Mouse (Mus musculus) myocyte (in vitro differentiated cells): ENCODE data around the gene Olfr776. TPM values are rescaled to one million over a fixed set of nuclear protein-coding genes. Genes with fewer than 3 reads are reported as not detected.
"Not testable (repeated sequence)": the region's sequence is repeated elsewhere in the genome, so short reads cannot be mapped to it uniquely, and the experiment has no call there.

Experiments
- H3K27me3 ChIP-seq: one replicate; pipeline ENCODE4 v1.6.1; 2011; ENCODE audit not compliant: control insufficient read depth, insufficient read depth, insufficient read length
- H3K36me3 ChIP-seq: one replicate; pipeline ENCODE4 v1.6.1; 2011; ENCODE audit not compliant: control insufficient read depth, insufficient read depth
- H3K4me2 ChIP-seq: one replicate; pipeline ENCODE4 v1.6.1; 2011; ENCODE audit warnings: low read depth, control low read depth
- H3K4me3 ChIP-seq: one replicate; pipeline ENCODE4 v1.5.1; 2011; ENCODE audit warnings: mild to moderate bottlenecking, control low read depth, moderate library complexity
- H3K79me2 ChIP-seq: one replicate; pipeline ENCODE4 v1.6.1; 2011; ENCODE audit not compliant: control insufficient read depth, insufficient read depth
- H3ac ChIP-seq: one replicate; pipeline ENCODE4 v1.6.1; 2011; ENCODE audit not compliant: control insufficient read depth, insufficient read length
- CEBPB ChIP-seq: IDR thresholded peaks from 2 replicates; pipeline ENCODE4 v1.6.1; 2011; ENCODE audit warnings: mild to moderate bottlenecking, moderate library complexity; ENCODE audit not compliant: poor library complexity, insufficient read depth, severe bottlenecking
- E2F4 ChIP-seq: IDR thresholded peaks from one replicate; pipeline ENCODE4 v1.6.1; 2011; ENCODE audit warnings: mild to moderate bottlenecking, control low read depth, moderate library complexity; ENCODE audit not compliant: insufficient read depth
- MAX ChIP-seq: IDR thresholded peaks from one replicate; pipeline ENCODE4 v1.6.1; 2011; ENCODE audit warnings: low read depth, mild to moderate bottlenecking, control low read depth
- MYOD1 ChIP-seq, 3 experiments: IDR thresholded peaks; one replicate each; pipeline ENCODE4 v1.6.1; 2011; ENCODE audit warnings: control low read depth in 2 of 3, low read depth in 2 of 3, mild to moderate bottlenecking in 2 of 3, moderate library complexity in 1 of 3; ENCODE audit not compliant: insufficient read length in 2 of 3, control insufficient read depth in 1 of 3
- MYOG ChIP-seq, 3 experiments: IDR thresholded peaks; one replicate each; pipeline ENCODE4 v1.6.1; 2011; ENCODE audit warnings: control low read depth in 2 of 3, low read depth in 2 of 3, mild to moderate bottlenecking in 2 of 3; ENCODE audit not compliant: insufficient read length in 2 of 3, control insufficient read depth in 1 of 3, insufficient read depth in 1 of 3
- POLR2A ChIP-seq: IDR thresholded peaks from one replicate; pipeline ENCODE4 v1.6.1; 2011; ENCODE audit warnings: low read depth, mild to moderate bottlenecking, control low read depth, moderate library complexity; ENCODE audit not compliant: insufficient read length
- POLR2AphosphoS2 ChIP-seq: IDR thresholded peaks from one replicate; pipeline ENCODE4 v1.6.1; 2011; ENCODE audit warnings: low read depth, control low read depth; ENCODE audit not compliant: insufficient read length
- REST ChIP-seq: IDR thresholded peaks from one replicate; pipeline ENCODE4 v1.6.1; 2011; ENCODE audit warnings: mild to moderate bottlenecking, control low read depth, moderate library complexity; ENCODE audit not compliant: insufficient read depth, insufficient read length
- SRF ChIP-seq: IDR thresholded peaks from one replicate; pipeline ENCODE4 v1.6.1; 2011; ENCODE audit warnings: low read depth; ENCODE audit not compliant: control insufficient read depth, insufficient read length
- TCF12 ChIP-seq: IDR thresholded peaks from one replicate; pipeline ENCODE4 v1.6.1; 2011; ENCODE audit warnings: mild to moderate bottlenecking, control low read depth; ENCODE audit not compliant: poor library complexity, insufficient read depth, severe bottlenecking
- TCF3 ChIP-seq: IDR thresholded peaks from one replicate; pipeline ENCODE4 v1.6.1; 2011; ENCODE audit warnings: low read depth, control low read depth; ENCODE audit not compliant: insufficient read length
- USF1 ChIP-seq: IDR thresholded peaks from one replicate; pipeline ENCODE4 v1.6.1; 2011; ENCODE audit warnings: low read depth, mild to moderate bottlenecking, control low read depth, moderate library complexity
- polyA plus RNA-seq: library from polyadenylated mRNA; unstranded; fragments of >200 nt; fragmentation: generic; extraction: Trizol; gene quantifications from one replicate; pipeline ENCODE4 v1.2.1, GENCODE M21; 2012; ENCODE audit warnings: missing spikeins

Olfr776 gene
- polyA plus RNA-seq = not detected

GRCm38 (mm10) chr10:129258827-129259226 lies at the start of gene Olfr776:
TSS of gene Olfr776 (plus strand) at chr10:129259127.
- TF ChIP-seq CEBPB (no peak), MYOD1 (IDR thresholded peaks at IDR 0.05; ENCODE audit: control insufficient read depth in 1 of 3, insufficient read length in 2 of 3, low read depth in 2 of 3) (no peak), MAX (no peak), SRF (no peak), MYOG (IDR thresholded peaks at IDR 0.05; ENCODE audit: control insufficient read depth in 1 of 3, insufficient read depth in 1 of 3, insufficient read length in 2 of 3, low read depth in 2 of 3) (no peak), TCF3 (no peak), USF1 (no peak), E2F4 (no peak), TCF12 (no peak), POLR2AphosphoS2 (no peak)
- H3K27me3 ChIP-seq = no peaks in the 10 kb centered on the region
- H3K4me2 ChIP-seq = no peak within 1 kb of the TSS
- no peak within 1 kb of the TSS for H3ac ChIP-seq
- H3K36me3 ChIP-seq = no peaks in the 10 kb centered on the region
- no peaks in the 10 kb centered on the region for H3K79me2 ChIP-seq
- H3K4me3 ChIP-seq = no peak within 1 kb of the TSS

DNA sequence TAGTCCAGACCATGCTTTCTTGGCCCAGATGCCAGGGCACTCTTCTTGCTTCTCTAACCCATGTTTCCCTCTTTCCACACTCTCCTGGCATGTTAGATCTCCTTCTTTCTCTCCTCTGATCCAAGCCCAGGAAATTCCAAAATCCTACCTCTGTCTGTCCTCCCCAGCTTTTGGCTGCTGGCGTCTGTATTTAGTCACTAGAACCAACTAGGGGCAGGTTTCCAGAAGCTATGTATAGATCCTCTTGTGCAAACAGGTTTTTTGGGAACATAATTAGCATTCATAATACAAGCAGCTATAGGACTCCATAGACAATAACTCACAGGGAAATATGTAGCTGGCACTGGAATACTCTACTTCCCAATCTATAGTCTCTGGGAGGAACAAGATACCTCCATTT lies 28.2 kb upstream of the Olfr776 start:
- no peak overlapping the region for H3ac ChIP-seq
- H3K79me2 ChIP-seq = no peaks in the 10 kb centered on the region
- no peaks in the 10 kb centered on the region for H3K27me3 ChIP-seq
- TF ChIP-seq POLR2AphosphoS2 = no peak
- no peak for TF ChIP-seq TCF3
- TF ChIP-seq USF1 = no peak
- TF ChIP-seq MAX = no peak
- no peak for TF ChIP-seq MYOD1 (IDR thresholded peaks at IDR 0.05; ENCODE audit: control insufficient read depth in 1 of 3, insufficient read length in 2 of 3, low read depth in 2 of 3)
- no peak for TF ChIP-seq CEBPB
- TF ChIP-seq TCF12 = no peak
- no peak for TF ChIP-seq REST
- TF ChIP-seq SRF = no peak
- no peak for TF ChIP-seq E2F4
- TF ChIP-seq MYOG (IDR thresholded peaks at IDR 0.05; ENCODE audit: control insufficient read depth in 1 of 3, insufficient read depth in 1 of 3, insufficient read length in 2 of 3, low read depth in 2 of 3) = no peak
- TF ChIP-seq POLR2A = no peak
- H3K36me3 ChIP-seq = no peaks in the 10 kb centered on the region
- no peak overlapping the region for H3K4me3 ChIP-seq
- no peak overlapping the region for H3K4me2 ChIP-seq

- Histone ChIP-seq H3ac (no peak within 1 kb of the TSS), H3K27me3 (no peaks in the 10 kb centered on the region)
Observed at GRCm38 (mm10) chr10:129235904-129236303, 23.0 kb upstream of the Olfr776 start, which contains the start of gene Olfr774. TSS of gene Olfr774 (plus strand) at chr10:129236204.

DNA sequence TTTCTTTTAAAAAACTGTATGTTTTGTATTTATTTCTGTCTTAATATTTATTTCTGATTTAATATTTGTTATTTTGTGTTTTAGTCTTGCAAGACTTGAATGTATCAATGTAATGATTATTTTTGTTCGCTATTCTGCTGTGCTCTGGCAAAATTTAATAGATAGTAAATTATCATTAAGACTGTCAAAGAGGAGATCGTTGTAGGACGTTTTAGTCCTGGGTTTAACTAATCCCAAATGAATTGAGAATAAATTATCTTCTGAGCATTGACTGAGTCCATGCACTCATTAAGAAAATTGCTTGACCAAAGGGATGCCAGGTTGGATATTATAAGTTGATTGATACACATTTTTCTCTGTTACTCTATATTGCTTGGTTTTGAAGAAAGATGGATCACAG lies 10.8 kb upstream of the Olfr776 start, which contains the start of gene Olfr775:
Gene Olfr775 (plus strand): TSS at position 301 of the 400 bp plus-strand sequence.
- Histone ChIP-seq H3K79me2 (no peaks in the 10 kb centered on the region), H3K36me3 (no peaks in the 10 kb centered on the region), H3K4me3 (no peak within 1 kb of the TSS), H3K27me3 (no peaks in the 10 kb centered on the region), H3K4me2 (no peak within 1 kb of the TSS), H3ac (no peak within 1 kb of the TSS)
- TF ChIP-seq REST = no peak
- no peak for TF ChIP-seq MYOG (IDR thresholded peaks at IDR 0.05; ENCODE audit: control insufficient read depth in 1 of 3, insufficient read depth in 1 of 3, insufficient read length in 2 of 3, low read depth in 2 of 3)
- TF ChIP-seq TCF3 = no peak

More at GRCm38 (mm10) chr10:129235904-129236303, 23.0 kb upstream of the Olfr776 start, which contains the start of gene Olfr774:
- no peak for TF ChIP-seq TCF12
- TF ChIP-seq REST = no peak
- no peak for TF ChIP-seq CEBPB
- no peak for TF ChIP-seq SRF
- TF ChIP-seq POLR2A = no peak
- TF ChIP-seq E2F4 = no peak
- TF ChIP-seq TCF3 = no peak
- TF ChIP-seq USF1 = no peak
- TF ChIP-seq MYOD1 (IDR thresholded peaks at IDR 0.05; ENCODE audit: control insufficient read depth in 1 of 3, insufficient read length in 2 of 3, low read depth in 2 of 3) = no peak
- H3K79me2 ChIP-seq = no peaks in the 10 kb centered on the region
- H3K36me3 ChIP-seq = no peaks in the 10 kb centered on the region
- no peak within 1 kb of the TSS for H3K4me3 ChIP-seq
- H3K4me2 ChIP-seq = no peak within 1 kb of the TSS

DNA sequence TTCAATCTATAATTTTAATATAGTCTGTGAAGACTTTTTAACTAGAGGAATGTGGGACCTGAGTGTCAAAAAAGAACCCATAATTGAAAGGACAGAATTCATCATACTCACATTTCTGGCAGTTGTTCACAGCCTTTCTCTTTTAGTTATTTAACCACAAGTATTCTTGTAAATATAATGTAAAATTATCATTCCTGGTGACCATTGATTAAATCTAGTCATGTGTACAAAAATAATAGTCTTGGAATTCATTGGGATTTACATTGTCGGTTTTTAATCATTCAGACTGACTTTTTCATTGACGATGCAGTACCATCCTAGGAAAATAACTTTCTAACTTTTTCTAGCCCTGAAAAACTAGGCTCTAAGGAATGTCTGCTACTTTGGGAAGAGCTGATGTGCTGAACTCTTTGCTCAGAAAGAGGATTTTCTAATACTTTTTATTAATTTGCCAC lies 12.2 kb downstream of the Olfr776 start, which contains the start of gene Olfr777:
Gene Olfr777 (minus strand): TSS at position 405 of the 455 bp plus-strand sequence.
- H3K36me3 ChIP-seq = no peaks in the 10 kb centered on the region
- TF ChIP-seq POLR2AphosphoS2 = no peak
- TF ChIP-seq TCF3 = no peak
- TF ChIP-seq MYOG (IDR thresholded peaks at IDR 0.05; ENCODE audit: control insufficient read depth in 1 of 3, insufficient read depth in 1 of 3, insufficient read length in 2 of 3, low read depth in 2 of 3) = no peak
- TF ChIP-seq USF1 = no peak
- TF ChIP-seq MYOD1 (IDR thresholded peaks at IDR 0.05; ENCODE audit: control insufficient read depth in 1 of 3, insufficient read length in 2 of 3, low read depth in 2 of 3) = no peak
- no peak for TF ChIP-seq TCF12
- TF ChIP-seq CEBPB = no peak
- TF ChIP-seq SRF = no peak
- no peak for TF ChIP-seq MAX
- no peak for TF ChIP-seq E2F4
- TF ChIP-seq POLR2A = no peak
- TF ChIP-seq REST = no peak
- H3K79me2 ChIP-seq = no peaks in the 10 kb centered on the region
- no peak within 1 kb of the TSS for H3K4me3 ChIP-seq
- H3K4me2 ChIP-seq = no peak within 1 kb of the TSS
- H3K27me3 ChIP-seq = no peaks in the 10 kb centered on the region
- no peak within 1 kb of the TSS for H3ac ChIP-seq

DNA sequence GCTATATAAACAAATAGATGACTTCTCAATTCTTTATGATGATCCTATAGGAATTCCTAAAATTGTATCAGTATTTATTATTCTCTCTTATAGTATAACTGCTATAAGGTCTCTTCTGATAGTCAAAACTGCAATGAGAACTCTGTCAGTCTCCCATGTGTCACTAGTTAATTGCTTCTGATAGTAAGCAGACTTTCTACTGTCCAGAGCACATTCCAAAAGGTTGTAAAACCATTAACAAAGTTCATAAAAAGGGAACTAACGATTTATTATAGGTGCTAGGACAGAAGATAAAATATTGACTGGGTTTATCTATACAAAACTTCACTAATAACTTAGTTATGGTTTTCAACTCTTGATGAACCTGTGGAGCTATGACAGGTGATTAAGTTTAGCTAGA lies 54.0 kb downstream of the Olfr776 start:
- not testable (repeated sequence) for H3K36me3 ChIP-seq, H3K4me2 ChIP-seq, H3K79me2 ChIP-seq, H3ac ChIP-seq, H3K4me3 ChIP-seq, H3K27me3 ChIP-seq

DNA sequence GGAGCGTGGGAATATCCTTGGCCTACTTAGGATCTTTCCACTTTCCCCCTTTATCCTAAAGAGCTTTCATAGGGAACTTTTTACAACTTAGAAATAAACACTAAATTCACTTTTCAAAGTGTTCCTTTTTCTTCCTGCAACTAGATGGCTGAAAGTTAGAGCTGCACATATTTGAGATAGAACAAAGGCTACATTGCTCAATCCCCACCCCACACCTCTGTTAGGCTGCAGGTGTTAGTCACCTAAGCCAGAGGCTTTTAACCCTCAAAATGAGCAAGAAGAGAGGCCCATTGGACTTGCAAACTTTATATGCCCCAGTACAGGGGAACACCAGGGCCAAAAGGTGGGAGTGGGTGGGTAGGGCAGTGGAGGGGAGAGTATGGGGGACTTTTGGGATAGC lies 54.6 kb downstream of the Olfr776 start:
- not testable (repeated sequence) for H3K4me2 ChIP-seq, H3ac ChIP-seq, H3K4me3 ChIP-seq, H3K36me3 ChIP-seq, H3K27me3 ChIP-seq, H3K79me2 ChIP-seq
